Mouse (Mus musculus): ENCODE results near the gene Dnah6.

GRCm38 (mm10) chr6:73002391-73002790 is 219.1 kb downstream of the Dnah6 start:
- TF ChIP-seq POLR2A (IDR thresholded peaks at IDR 0.05; ENCODE audit: borderline replicate concordance, insufficient read depth, low read length) (no peak), CTCF (IDR thresholded peaks at IDR 0.05; ENCODE audit: borderline replicate concordance, insufficient read depth, low read depth, low read length) (no peak)

Measured in cerebellum, adult 2 months (tissue).